Mouse (Mus musculus) MEL (cell line): ENCODE measurements around the gene Spry2.

Source experiments
- BHLHE40 ChIP-seq: IDR thresholded peaks from 2 replicates; pipeline ENCODE4 v1.6.1; 2012; ENCODE audit warnings: low read depth, mild to moderate bottlenecking, inconsistent platforms, low read length, improper control_type of control experiment, borderline replicate concordance
- CTCF ChIP-seq, 3 experiments: IDR thresholded peaks in 2 of 3; conservative IDR thresholded peaks in 1 of 3; 2 replicates each; pipeline ENCODE4 v1.5.1; 2011 to 2012; ENCODE audit warnings: low read length in 3 of 3, low read depth in 2 of 3, mild to moderate bottlenecking in 2 of 3, improper control_type of control experiment in 1 of 3, inconsistent platforms in 1 of 3, mixed read lengths in 1 of 3, moderate library complexity in 1 of 3; ENCODE audit not compliant: control insufficient read depth in 1 of 3, insufficient read depth in 1 of 3, poor library complexity in 1 of 3, severe bottlenecking in 1 of 3
- E2F4 ChIP-seq: IDR thresholded peaks from 2 replicates; pipeline ENCODE4 v1.6.1; 2011; ENCODE audit warnings: low read depth, low read length, improper control_type of control experiment, borderline replicate concordance
- GATA1 ChIP-seq: IDR thresholded peaks from 2 replicates; pipeline ENCODE4 v1.6.1; 2011; ENCODE audit warnings: low read depth, low read length, improper control_type of control experiment
- HCFC1 ChIP-seq: IDR thresholded peaks from 2 replicates; pipeline ENCODE4 v1.6.1; 2012; ENCODE audit warnings: low read depth, mild to moderate bottlenecking, inconsistent platforms, low read length, improper control_type of control experiment, moderate library complexity
- JUND ChIP-seq: IDR thresholded peaks from 2 replicates; pipeline ENCODE4 v1.6.1; 2011; ENCODE audit warnings: low read depth, mild to moderate bottlenecking, improper control_type of control experiment, low read length
- MAFK ChIP-seq: IDR thresholded peaks from 2 replicates; pipeline ENCODE4 v1.6.1; 2011; ENCODE audit warnings: low read depth, mild to moderate bottlenecking, low read length, improper control_type of control experiment, borderline replicate concordance
- MAX ChIP-seq: IDR thresholded peaks from 2 replicates; pipeline ENCODE4 v1.6.1; 2011; ENCODE audit warnings: low read length, improper control_type of control experiment
- MAZ ChIP-seq: IDR thresholded peaks from 2 replicates; pipeline ENCODE4 v1.6.1; 2012; ENCODE audit warnings: low read depth, mild to moderate bottlenecking, inconsistent platforms, low read length, improper control_type of control experiment
- NELFE ChIP-seq: IDR thresholded peaks from 2 replicates; pipeline ENCODE4 v1.6.1; 2011; ENCODE audit warnings: low read depth, low read length, improper control_type of control experiment
- POLR2A ChIP-seq, 2 experiments: IDR thresholded peaks; 2 replicates each; pipeline ENCODE4 v1.6.1; 2011 to 2012; ENCODE audit warnings: low read length in 2 of 2, mild to moderate bottlenecking in 2 of 2, control low read depth in 1 of 2, improper control_type of control experiment in 1 of 2, low read depth in 1 of 2, moderate library complexity in 1 of 2; ENCODE audit not compliant: control insufficient read depth in 1 of 2, insufficient read depth in 1 of 2, poor library complexity in 1 of 2
- ZC3H11A ChIP-seq: IDR thresholded peaks from 2 replicates; pipeline ENCODE4 v1.6.1; 2012; ENCODE audit warnings: low read depth, mild to moderate bottlenecking, inconsistent platforms, low read length, improper control_type of control experiment
- ZNF384 ChIP-seq: IDR thresholded peaks from 2 replicates; pipeline ENCODE4 v1.6.1; 2012; ENCODE audit warnings: low read depth, mild to moderate bottlenecking, inconsistent platforms, low read length, improper control_type of control experiment

GRCm38 (mm10) chr14:105878359-105878758, 18.3 kb downstream of the Spry2 start:
- TF ChIP-seq CTCF (IDR thresholded peaks at IDR 0.05 in 2 of 3, conservative IDR thresholded peaks at IDR 0.05 in 1 of 3; ENCODE audit: control insufficient read depth in 1 of 3, insufficient read depth in 1 of 3, low read depth in 2 of 3, low read length in 3 of 3, poor library complexity in 1 of 3, severe bottlenecking in 1 of 3) (no peak), E2F4 (no peak), POLR2A (IDR thresholded peaks at IDR 0.05; ENCODE audit: control insufficient read depth in 1 of 2, insufficient read depth in 1 of 2, low read depth in 1 of 2, low read length in 2 of 2, poor library complexity in 1 of 2) (no peak), GATA1 (no peak), HCFC1 (no peak), ZNF384 (no peak), MAFK (no peak), NELFE (no peak), BHLHE40 (no peak), MAZ (no peak), MAX (no peak), JUND (no peak), ZC3H11A (no peak)
